Mouse (Mus musculus) kidney, embryonic 16.5 days (tissue): ENCODE measurements around the gene Prkcz. TPM values are rescaled to one million over a fixed set of nuclear protein-coding genes. Genes with fewer than 3 reads are reported as not detected.

Experiments
- ATAC-seq: fragments of 200-750 bp; cut with Nextera tagmentation; 2 replicates; pipeline ENCODE4 v1.8.0; 2017; ENCODE audit warnings: moderate TSS enrichment; ENCODE audit not compliant: low FRiP score, low TSS enrichment
- H3K27ac ChIP-seq: fragments of 300-500 bp; sonication (generic); 2 replicates; pipeline ENCODE4 v1.5.1; 2014; ENCODE audit warnings: low read length
- H3K27me3 ChIP-seq: fragments of 300-500 bp; sonication (generic); 2 replicates; pipeline ENCODE4 v1.6.1; 2014; ENCODE audit warnings: low read length, control low read depth, mixed read lengths; ENCODE audit not compliant: insufficient read depth
- H3K36me3 ChIP-seq: fragments of 300-500 bp; sonication (generic); 2 replicates; pipeline ENCODE4 v1.6.1; 2014; ENCODE audit warnings: low read length, control low read depth, mixed read lengths; ENCODE audit not compliant: insufficient read depth
- H3K4me1 ChIP-seq: fragments of 300-500 bp; sonication (generic); 2 replicates; pipeline ENCODE4 v1.6.1; 2014; ENCODE audit warnings: low read length, control low read depth, mixed read lengths; ENCODE audit not compliant: insufficient read depth
- H3K4me2 ChIP-seq: fragments of 300-500 bp; sonication (generic); replicated peaks from 2 replicates; pipeline ENCODE4 v1.6.1; 2014; ENCODE audit warnings: low read depth, low read length
- H3K4me3 ChIP-seq: fragments of 300-500 bp; sonication (generic); 2 replicates; pipeline ENCODE4 v1.5.1; 2014; ENCODE audit warnings: mild to moderate bottlenecking, low read length
- H3K9ac ChIP-seq: fragments of 300-500 bp; sonication (generic); replicated peaks from 2 replicates; pipeline ENCODE4 v1.6.1; 2014; ENCODE audit warnings: low read length
- H3K9me3 ChIP-seq: fragments of 300-500 bp; sonication (generic); 2 replicates; pipeline ENCODE4 v1.6.1; 2016; ENCODE audit warnings: low read length, control low read depth
- WGBS: fragments of 180-500 bp; shearing (Covaris S2); extraction: QIAGEN DNeasy Blood & Tissue Kit; methylation state at CpG from one replicate; pipeline ENCODE4 v1.1.7; 2014; 5-methylcytosine and 5-hydroxymethylcytosine counted together
- polyA plus RNA-seq: library from polyadenylated mRNA; unstranded; fragments of >200 nt; fragmentation: Nextera tagmentation; extraction: Ambion mirVana; gene quantifications from 2 replicates; pipeline ENCODE4 v1.2.1, GENCODE M21; 2015

Prkcz gene
- polyA plus RNA-seq, 1 experiment from 2014 or later = 17.9 TPM

- ATAC-seq = no peak
- Histone ChIP-seq H3K9me3 (no peaks in the 10 kb centered on the region), H3K4me2 (no peak overlapping the region), H3K4me3 (no peak overlapping the region), H3K27ac (no peak overlapping the region), H3K36me3 (no peaks in the 10 kb centered on the region), H3K27me3 (peaks cover 3% of the 10 kb centered on the region; the same call in 1 of the 2 replicates), H3K9ac (no peak overlapping the region), H3K4me1 (no peaks in the 10 kb centered on the region)
- WGBS = 70% methylated on average over 8 of the region's 8 CpGs
Observed at GRCm38 (mm10) chr4:155387166-155387565, 26.0 kb upstream of the Prkcz start.

GRCm38 (mm10) chr4:155383326-155383725 lies 22.2 kb upstream of the Prkcz start:
- ATAC-seq = no peak
- H3K9ac ChIP-seq = no peak overlapping the region
- H3K9me3 ChIP-seq = no peaks in the 10 kb centered on the region
- H3K36me3 ChIP-seq = no peaks in the 10 kb centered on the region
- no peak overlapping the region for H3K4me3 ChIP-seq
- no peaks in the 10 kb centered on the region; the same call in 1 of the 2 replicates for H3K4me1 ChIP-seq
- WGBS = 72% methylated on average over 4 of the region's 4 CpGs
- H3K27me3 ChIP-seq = peaks cover 6% of the 10 kb centered on the region; the same call in 1 of the 2 replicates
- no peak overlapping the region for H3K4me2 ChIP-seq
- no peak overlapping the region for H3K27ac ChIP-seq

- ATAC-seq = no peak
- no peak overlapping the region for H3K4me3 ChIP-seq
- H3K4me2 ChIP-seq = no peak overlapping the region
- H3K9me3 ChIP-seq = no peaks in the 10 kb centered on the region
- H3K36me3 ChIP-seq = no peaks in the 10 kb centered on the region
- H3K4me1 ChIP-seq = no peaks in the 10 kb centered on the region; the same call in 1 of the 2 replicates
- no peak overlapping the region for H3K27ac ChIP-seq
- no peak overlapping the region for H3K9ac ChIP-seq
- peaks cover 4% of the 10 kb centered on the region; the same call in 1 of the 2 replicates for H3K27me3 ChIP-seq
- 11% methylated on average over 9 of the region's 9 CpGs for WGBS
Observed at GRCm38 (mm10) chr4:155382752-155383151, 21.6 kb upstream of the Prkcz start.

GRCm38 (mm10) chr4:155381974-155382373 lies 20.8 kb upstream of the Prkcz start:
- H3K9ac ChIP-seq = no peak overlapping the region
- H3K36me3 ChIP-seq = no peaks in the 10 kb centered on the region
- no peaks in the 10 kb centered on the region for H3K9me3 ChIP-seq
- WGBS = 28% methylated on average over 7 of the region's 7 CpGs
- no peak overlapping the region for H3K27ac ChIP-seq
- no peak overlapping the region for H3K4me3 ChIP-seq
- H3K4me2 ChIP-seq = no peak overlapping the region
- no peak for ATAC-seq
- H3K27me3 ChIP-seq = peaks cover 4% of the 10 kb centered on the region; the same call in 1 of the 2 replicates
- H3K4me1 ChIP-seq = no peaks in the 10 kb centered on the region; the same call in 1 of the 2 replicates

GRCm38 (mm10) chr4:155371797-155372735 lies 10.9 kb upstream of the Prkcz start:
- Histone ChIP-seq H3K9me3 (no peaks in the 10 kb centered on the region), H3K4me2 (no peak overlapping the region), H3K9ac (no peak overlapping the region), H3K4me1 (0 out of 2 replicates have a peak, but pooled peaks cover under 1% of the 10 kb centered on the region), H3K27me3 (no peaks in the 10 kb centered on the region), H3K27ac (no peak overlapping the region), H3K4me3 (no peak overlapping the region), H3K36me3 (no peaks in the 10 kb centered on the region)
- no peak for ATAC-seq
- 66% methylated on average over 5 of the region's 5 CpGs for WGBS

- H3K36me3 ChIP-seq = no peaks in the 10 kb centered on the region
- ATAC-seq = 0 out of 2 replicates have a peak, but pooled peaks have one; percentile 55
- no peak overlapping the region for H3K4me3 ChIP-seq
- H3K9me3 ChIP-seq = no peaks in the 10 kb centered on the region
- H3K9ac ChIP-seq = no peak overlapping the region
- 88% methylated on average over 15 of the region's 15 CpGs for WGBS
- no peak overlapping the region for H3K4me2 ChIP-seq
- no peaks in the 10 kb centered on the region for H3K27me3 ChIP-seq
- 0 out of 2 replicates have a peak, but pooled peaks cover 7% of the 10 kb centered on the region for H3K4me1 ChIP-seq
- H3K27ac ChIP-seq = no peak overlapping the region
Observed at GRCm38 (mm10) chr4:155370737-155371715, 9.9 kb upstream of the Prkcz start.

- H3K27ac ChIP-seq = no peak overlapping the region
- no peak for ATAC-seq
- 0 out of 2 replicates have a peak, but pooled peaks cover 7% of the 10 kb centered on the region for H3K4me1 ChIP-seq
- H3K4me3 ChIP-seq = no peak overlapping the region
- H3K27me3 ChIP-seq = peaks cover 8% of the 10 kb centered on the region; the same call in 1 of the 2 replicates
- 36% methylated on average over 12 of the region's 12 CpGs for WGBS
- no peaks in the 10 kb centered on the region for H3K36me3 ChIP-seq
- H3K9me3 ChIP-seq = no peaks in the 10 kb centered on the region
- H3K4me2 ChIP-seq = no peak overlapping the region
- H3K9ac ChIP-seq = no peak overlapping the region
Observed at GRCm38 (mm10) chr4:155368684-155369083, 7.5 kb upstream of the Prkcz start.

- Histone ChIP-seq H3K9ac (no peak overlapping the region), H3K27ac (no peak overlapping the region), H3K4me2 (no peak overlapping the region), H3K27me3 (peaks cover 17% of the 10 kb centered on the region), H3K36me3 (no peaks in the 10 kb centered on the region), H3K4me1 (0 out of 2 replicates have a peak, but pooled peaks cover 7% of the 10 kb centered on the region), H3K4me3 (no peak overlapping the region), H3K9me3 (no peaks in the 10 kb centered on the region)
- 77% methylated on average over 9 of the region's 9 CpGs for WGBS
- ATAC-seq = no peak
Observed at GRCm38 (mm10) chr4:155367739-155368138, 6.6 kb upstream of the Prkcz start.

- ATAC-seq = no peak
- no peak overlapping the region for H3K4me3 ChIP-seq
- WGBS = 43% methylated on average over 6 of the region's 6 CpGs
- 0 out of 2 replicates have a peak, but pooled peaks cover 13% of the 10 kb centered on the region for H3K4me1 ChIP-seq
- no peaks in the 10 kb centered on the region for H3K36me3 ChIP-seq
- H3K27ac ChIP-seq = no peak overlapping the region
- H3K9ac ChIP-seq = no peak overlapping the region
- peaks cover 27% of the 10 kb centered on the region for H3K27me3 ChIP-seq
- H3K4me2 ChIP-seq = no peak overlapping the region
- H3K9me3 ChIP-seq = no peaks in the 10 kb centered on the region
Observed at GRCm38 (mm10) chr4:155366784-155367183, 5.6 kb upstream of the Prkcz start.
